Mouse (Mus musculus): ENCODE data around the gene Syce2. TPM values are rescaled to one million over a fixed set of nuclear protein-coding genes. Genes with fewer than 3 reads are reported as not detected.
"Not testable (repeated sequence)": the region's sequence is repeated elsewhere in the genome, so short reads cannot be mapped to it uniquely, and the experiment has no call there.

The Syce2 gene
- polyA plus RNA-seq (2015; fragmentation: Nextera tagmentation; extraction: Ambion mirVana): 30.6 and 31.2 TPM in 2 replicates

GRCm38 (mm10) chr8:84871376-84872308 is at the start of gene Syce2:
Gene Syce2 (plus strand): TSS chr8:84872111.
- peak; percentile 93 for DNase-seq
- 8% methylated on average over 40 of the region's 46 CpGs for WGBS (ENCODE audit: insufficient replicate concordance)
- TF ChIP-seq CTCF (IDR thresholded peaks at IDR 0.05; ENCODE audit: low read depth) (peak; percentile 75), EP300 (IDR thresholded peaks at IDR 0.05; ENCODE audit: low read depth) (0 out of 2 replicates have a peak, but pooled peaks have one; percentile 23)
- H3K27ac ChIP-seq (ENCODE audit: low read depth): peak within 1 kb of the TSS; percentile 73
- H3K4me3 ChIP-seq (ENCODE audit: low read depth, low read length): peak within 1 kb of the TSS; percentile 52
- H3K9me3 ChIP-seq (ENCODE audit: low read length): no peaks in the 10 kb centered on the region
- H3K36me3 ChIP-seq (replicated peaks; ENCODE audit: insufficient read depth, low read length): peaks cover 28% of the 10 kb centered on the region
- peak within 1 kb of the TSS; percentile 62 for H3K9ac ChIP-seq (replicated peaks)
- no peaks in the 10 kb centered on the region for H3K27me3 ChIP-seq (ENCODE audit: insufficient read depth, low read length)
- peak; percentile 84 for ATAC-seq
- peaks cover 27% of the 10 kb centered on the region for H3K4me1 ChIP-seq (ENCODE audit: insufficient read depth)
- peak within 1 kb of the TSS; percentile 99 for H3K4me2 ChIP-seq (ENCODE audit: low read depth, low read length)

DNA sequence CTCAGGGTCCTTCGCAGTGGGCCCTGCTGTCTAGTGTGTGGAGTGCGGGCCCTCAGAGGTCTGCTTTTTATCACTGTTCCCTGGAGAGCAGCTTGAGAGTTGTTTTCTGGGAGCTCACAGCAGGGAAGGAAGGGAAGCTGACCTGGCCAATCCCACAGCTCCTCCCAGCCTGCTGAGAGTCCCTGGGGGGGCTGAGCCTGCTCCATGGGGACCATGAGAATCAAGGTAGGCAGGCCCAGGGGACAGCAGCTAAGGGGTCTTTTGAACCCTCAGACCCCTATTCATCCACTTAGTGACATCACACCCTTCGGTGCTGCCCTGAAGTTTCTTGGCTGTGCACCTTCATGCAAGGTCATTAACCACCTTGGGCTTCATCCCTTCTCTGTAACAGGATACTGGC is 49.2 kb upstream of the Syce2 start, which contains the start of gene Dand5:
TSS of gene Dand5 (minus strand) at position 101 of the 400 bp plus-strand sequence.
- no peak within 1 kb of the TSS for H3K27ac ChIP-seq (ENCODE audit: low read depth)
- TF ChIP-seq EP300 (IDR thresholded peaks at IDR 0.05; ENCODE audit: low read depth) (no peak), CTCF (IDR thresholded peaks at IDR 0.05; ENCODE audit: low read depth) (no peak)
- no peaks in the 10 kb centered on the region for H3K9me3 ChIP-seq (ENCODE audit: low read length)
- H3K9ac ChIP-seq (replicated peaks): no peak within 1 kb of the TSS
- no peak within 1 kb of the TSS for H3K4me3 ChIP-seq (ENCODE audit: low read depth, low read length)
- WGBS (ENCODE audit: insufficient replicate concordance): 78% methylated on average over 3 of the region's 3 CpGs
- H3K36me3 ChIP-seq (replicated peaks; ENCODE audit: insufficient read depth, low read length): no peaks in the 10 kb centered on the region
- 0 out of 2 replicates have a peak within 1 kb of the TSS, but pooled peaks have one; percentile 6 for H3K4me2 ChIP-seq (ENCODE audit: low read depth, low read length)
- no peak for DNase-seq
- H3K27me3 ChIP-seq (ENCODE audit: insufficient read depth, low read length): no peaks in the 10 kb centered on the region
- no peak for ATAC-seq
- peaks cover 5% of the 10 kb centered on the region; the same call in 1 of the 2 replicates for H3K4me1 ChIP-seq (ENCODE audit: insufficient read depth)

GRCm38 (mm10) chr8:84823653-84824052 is 48.3 kb upstream of the Syce2 start:
- H3K4me2 ChIP-seq (ENCODE audit: low read depth, low read length): 0 out of 2 replicates have a peak overlapping the region, but pooled peaks have one; percentile 6
- TF ChIP-seq EP300 (IDR thresholded peaks at IDR 0.05; ENCODE audit: low read depth): no peak
- TF ChIP-seq CTCF (IDR thresholded peaks at IDR 0.05; ENCODE audit: low read depth): peak; percentile 93
- H3K4me1 ChIP-seq (ENCODE audit: insufficient read depth): peaks cover 5% of the 10 kb centered on the region; the same call in 1 of the 2 replicates
- no peaks in the 10 kb centered on the region for H3K27me3 ChIP-seq (ENCODE audit: insufficient read depth, low read length)
- no peak overlapping the region for H3K9ac ChIP-seq (replicated peaks)
- H3K27ac ChIP-seq (ENCODE audit: low read depth): no peak overlapping the region
- WGBS (ENCODE audit: insufficient replicate concordance): 3% methylated on average over 18 of the region's 18 CpGs
- H3K36me3 ChIP-seq (replicated peaks; ENCODE audit: insufficient read depth, low read length): no peaks in the 10 kb centered on the region
- H3K4me3 ChIP-seq (ENCODE audit: low read depth, low read length): no peak overlapping the region
- ATAC-seq (peak; percentile 63), DNase-seq (peak; percentile 84)
- H3K9me3 ChIP-seq (ENCODE audit: low read length): no peaks in the 10 kb centered on the region

DNA sequence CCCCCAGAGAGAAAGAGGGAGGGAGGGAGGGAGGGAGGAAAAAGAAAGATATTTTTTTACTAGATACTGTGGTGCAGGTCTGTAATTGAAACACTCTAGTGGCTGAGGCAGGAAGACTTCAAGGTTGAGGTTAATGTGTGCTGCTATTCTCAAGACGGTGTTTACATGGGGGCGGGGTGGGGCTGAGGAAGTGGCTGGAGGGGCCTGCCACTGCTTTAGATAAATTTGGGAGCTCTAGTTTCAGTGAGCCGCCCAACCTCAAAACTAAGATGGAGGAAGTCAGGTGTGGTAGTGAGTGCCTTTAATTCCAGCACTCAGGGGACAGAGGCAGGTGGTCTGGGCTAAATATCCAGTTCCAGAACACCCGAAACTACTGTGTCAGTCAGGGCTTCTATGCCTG is 46.3 kb upstream of the Syce2 start:
- no peak overlapping the region for H3K4me3 ChIP-seq (ENCODE audit: low read depth, low read length)

GRCm38 (mm10) chr8:84826518-84826917 is 45.4 kb upstream of the Syce2 start:
- 44% methylated on average over 1 of the region's 2 CpGs for WGBS (ENCODE audit: insufficient replicate concordance)
- not testable (repeated sequence) for H3K4me1 ChIP-seq (ENCODE audit: insufficient read depth); H3K9me3 ChIP-seq (ENCODE audit: low read length); H3K27me3 ChIP-seq (ENCODE audit: insufficient read depth, low read length); H3K4me3 ChIP-seq (ENCODE audit: low read depth, low read length); H3K9ac ChIP-seq (replicated peaks); H3K36me3 ChIP-seq (replicated peaks; ENCODE audit: insufficient read depth, low read length); H3K27ac ChIP-seq (ENCODE audit: low read depth); H3K4me2 ChIP-seq (ENCODE audit: low read depth, low read length); DNase-seq
- ATAC-seq: 0 out of 2 replicates have a peak, but pooled peaks have one; percentile 16

More for the DNA sequence above, 46.3 kb upstream of the Syce2 start:
- no peak for ATAC-seq
- Histone ChIP-seq H3K27me3 (ENCODE audit: insufficient read depth, low read length) (no peaks in the 10 kb centered on the region), H3K27ac (ENCODE audit: low read depth) (no peak overlapping the region), H3K4me2 (ENCODE audit: low read depth, low read length) (no peak overlapping the region), H3K4me1 (ENCODE audit: insufficient read depth) (peaks cover 5% of the 10 kb centered on the region; the same call in 1 of the 2 replicates), H3K9me3 (ENCODE audit: low read length) (no peaks in the 10 kb centered on the region), H3K9ac (replicated peaks) (no peak overlapping the region), H3K36me3 (replicated peaks; ENCODE audit: insufficient read depth, low read length) (no peaks in the 10 kb centered on the region)
- DNase-seq: no peak
- WGBS (ENCODE audit: insufficient replicate concordance): 24% methylated on average over 4 of the region's 4 CpGs
- TF ChIP-seq CTCF (IDR thresholded peaks at IDR 0.05; ENCODE audit: low read depth): no peak
- TF ChIP-seq EP300 (IDR thresholded peaks at IDR 0.05; ENCODE audit: low read depth): no peak

DNA sequence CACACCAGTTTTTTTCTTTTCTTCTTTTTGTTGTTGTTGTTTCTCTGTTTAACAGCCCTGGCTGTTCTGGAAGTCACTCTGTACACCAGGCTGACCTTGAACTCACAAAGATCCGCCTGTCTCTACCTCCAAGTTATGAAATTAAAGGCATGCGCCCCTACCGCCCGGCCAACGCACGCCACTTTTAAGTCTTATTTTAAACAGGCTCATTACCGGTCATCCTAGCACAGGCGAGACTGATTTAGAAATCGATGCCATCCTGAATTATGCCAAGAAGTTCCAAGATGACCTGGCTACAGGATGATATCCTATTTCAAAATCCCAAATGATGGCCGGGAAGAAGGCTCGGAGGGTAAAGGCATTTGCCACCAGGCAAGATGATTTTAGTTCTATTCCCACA is 40.4 kb upstream of the Syce2 start, which contains the start of gene Gadd45gip1:
TSS of gene Gadd45gip1 (plus strand) at position 33 of the 400 bp plus-strand sequence.
- Histone ChIP-seq H3K27me3 (ENCODE audit: insufficient read depth, low read length) (no peaks in the 10 kb centered on the region), H3K9ac (replicated peaks) (peak within 1 kb of the TSS; percentile 99), H3K36me3 (replicated peaks; ENCODE audit: insufficient read depth, low read length) (peaks cover 34% of the 10 kb centered on the region), H3K4me1 (ENCODE audit: insufficient read depth) (peaks cover 24% of the 10 kb centered on the region), H3K4me3 (ENCODE audit: low read depth, low read length) (peak within 1 kb of the TSS; percentile 97), H3K4me2 (ENCODE audit: low read depth, low read length) (peak within 1 kb of the TSS; percentile 92), H3K9me3 (ENCODE audit: low read length) (no peaks in the 10 kb centered on the region), H3K27ac (ENCODE audit: low read depth) (peak within 1 kb of the TSS; percentile 91)
- 29% methylated on average over 11 of the region's 11 CpGs for WGBS (ENCODE audit: insufficient replicate concordance)
- peak; percentile 54 for ATAC-seq
- peak; percentile 69 for DNase-seq
- TF ChIP-seq CTCF (IDR thresholded peaks at IDR 0.05; ENCODE audit: low read depth) (peak; percentile 57), EP300 (IDR thresholded peaks at IDR 0.05; ENCODE audit: low read depth) (no peak)
